Mouse (Mus musculus): ENCODE measurements around the gene Ebf1.

- no peak for TF ChIP-seq MYOG (IDR thresholded peaks at IDR 0.05; ENCODE audit: control insufficient read depth in 1 of 3, insufficient read depth in 1 of 3, insufficient read length in 2 of 3, low read depth in 2 of 3)
- TF ChIP-seq POLR2A (IDR thresholded peaks at IDR 0.05; ENCODE audit: insufficient read length, low read depth): no peak
- TF ChIP-seq SRF (IDR thresholded peaks at IDR 0.05; ENCODE audit: control insufficient read depth, insufficient read length, low read depth): no peak
- TF ChIP-seq E2F4 (IDR thresholded peaks at IDR 0.05; ENCODE audit: insufficient read depth): no peak
- no peak for TF ChIP-seq MAX (IDR thresholded peaks at IDR 0.05; ENCODE audit: low read depth)
- no peak for TF ChIP-seq CEBPB (IDR thresholded peaks at IDR 0.05; ENCODE audit: insufficient read depth, poor library complexity, severe bottlenecking)
- TF ChIP-seq POLR2AphosphoS2 (IDR thresholded peaks at IDR 0.05; ENCODE audit: insufficient read length, low read depth): no peak
These were observed 360.8 kb downstream of the Ebf1 start for GRCm38 (mm10) chr11:44977921-44978397.

All from myocyte (in vitro differentiated cells).